Mouse (Mus musculus): ENCODE measurements around the gene Pxmp4. TPM values are rescaled to one million over a fixed set of nuclear protein-coding genes. Genes with fewer than 3 reads are reported as not detected.

Pxmp4 gene
- polyA plus RNA-seq, 1 experiment from 2014 or later, result 13.5 TPM

DNA sequence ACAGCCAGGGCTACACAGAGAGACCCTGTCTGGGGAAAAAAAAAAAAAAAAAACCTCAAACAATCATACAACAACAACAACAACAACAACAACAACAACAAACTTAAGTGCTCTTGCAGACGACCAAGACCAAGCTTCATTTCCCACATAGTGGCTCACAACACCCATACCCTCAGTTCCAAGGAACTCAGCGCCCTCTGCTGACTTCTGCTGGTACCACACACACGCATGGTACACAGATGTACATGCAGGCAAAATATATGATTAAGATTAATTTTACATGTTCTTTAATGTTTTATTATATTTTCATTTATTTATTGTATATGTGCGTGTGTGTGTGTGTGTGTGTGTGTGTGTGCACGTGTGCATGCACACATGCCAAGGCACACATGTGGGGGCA, 17.1 kb downstream of the Pxmp4 start:
- Histone ChIP-seq H3K27ac (replicated peaks; ENCODE audit: low read depth, low read length) (no peak overlapping the region), H3K9me3 (ENCODE audit: control insufficient read depth, low read length) (no peaks in the 10 kb centered on the region), H3K4me3 (ENCODE audit: low read depth, low read length) (no peak overlapping the region), H3K4me1 (ENCODE audit: control insufficient read depth, insufficient read depth, low read length) (peaks cover 5% of the 10 kb centered on the region; the same call in 1 of the 2 replicates), H3K4me2 (ENCODE audit: low read depth, severe bottlenecking) (no peak overlapping the region), H3K27me3 (ENCODE audit: control insufficient read depth, insufficient read depth, low read length) (no peaks in the 10 kb centered on the region), H3K9ac (ENCODE audit: low read length) (no peak overlapping the region), H3K36me3 (ENCODE audit: control insufficient read depth, insufficient read depth, low read length) (no peaks in the 10 kb centered on the region)
- DNase-seq (ENCODE audit: low spot score), result peak; percentile 62
- ATAC-seq (ENCODE audit: insufficient number of reproducible peaks, low FRiP score, low TSS enrichment, low read depth), result no peak
- 78% methylated on average over 5 of the region's 5 CpGs for WGBS

DNA sequence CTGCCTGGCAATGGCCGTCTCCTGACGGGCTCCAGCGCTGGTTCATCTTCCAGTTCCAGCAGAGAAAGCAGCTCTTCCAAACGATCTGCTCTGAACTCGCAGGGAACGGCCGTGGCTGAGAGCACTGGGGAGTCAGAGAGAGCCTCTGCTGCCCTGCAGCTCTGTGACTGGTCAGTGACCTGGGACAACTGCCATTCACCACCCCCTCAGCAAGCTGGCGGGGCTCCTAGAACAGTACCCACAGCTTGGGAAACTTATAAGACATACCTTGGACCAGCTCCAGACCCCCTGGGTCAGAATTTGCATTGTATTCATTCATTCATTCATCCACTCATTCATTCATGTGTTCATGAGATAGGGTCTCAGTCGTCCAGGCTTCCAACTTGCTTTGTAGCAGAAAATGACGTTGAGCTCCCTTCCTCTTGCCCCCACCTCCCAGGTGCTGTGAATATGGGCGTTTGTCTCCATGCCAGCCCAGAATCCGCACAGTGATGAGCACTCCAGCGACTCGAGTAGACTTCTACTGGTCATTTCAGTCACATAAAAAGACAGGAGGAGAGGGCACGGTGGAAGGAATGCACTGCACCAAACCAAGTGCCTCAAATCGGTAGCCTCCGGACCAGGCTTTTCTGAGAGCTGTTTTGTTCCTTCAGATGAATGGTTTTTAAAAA, 18.4 kb downstream of the Pxmp4 start:
- no peak overlapping the region for H3K27ac ChIP-seq (replicated peaks; ENCODE audit: low read depth, low read length)
- no peaks in the 10 kb centered on the region for H3K9me3 ChIP-seq (ENCODE audit: control insufficient read depth, low read length)
- H3K9ac ChIP-seq (ENCODE audit: low read length), result no peak overlapping the region
- H3K4me3 ChIP-seq (ENCODE audit: low read depth, low read length), result no peak overlapping the region
- DNase-seq (ENCODE audit: low spot score) (no peak), ATAC-seq (ENCODE audit: insufficient number of reproducible peaks, low FRiP score, low TSS enrichment, low read depth) (no peak)
- no peak overlapping the region for H3K4me2 ChIP-seq (ENCODE audit: low read depth, severe bottlenecking)
- no peaks in the 10 kb centered on the region for H3K27me3 ChIP-seq (ENCODE audit: control insufficient read depth, insufficient read depth, low read length)
- H3K36me3 ChIP-seq (ENCODE audit: control insufficient read depth, insufficient read depth, low read length), result no peaks in the 10 kb centered on the region
- 67% methylated on average over 17 of the region's 17 CpGs for WGBS
- peaks cover 5% of the 10 kb centered on the region; the same call in 1 of the 2 replicates for H3K4me1 ChIP-seq (ENCODE audit: control insufficient read depth, insufficient read depth, low read length)

DNA sequence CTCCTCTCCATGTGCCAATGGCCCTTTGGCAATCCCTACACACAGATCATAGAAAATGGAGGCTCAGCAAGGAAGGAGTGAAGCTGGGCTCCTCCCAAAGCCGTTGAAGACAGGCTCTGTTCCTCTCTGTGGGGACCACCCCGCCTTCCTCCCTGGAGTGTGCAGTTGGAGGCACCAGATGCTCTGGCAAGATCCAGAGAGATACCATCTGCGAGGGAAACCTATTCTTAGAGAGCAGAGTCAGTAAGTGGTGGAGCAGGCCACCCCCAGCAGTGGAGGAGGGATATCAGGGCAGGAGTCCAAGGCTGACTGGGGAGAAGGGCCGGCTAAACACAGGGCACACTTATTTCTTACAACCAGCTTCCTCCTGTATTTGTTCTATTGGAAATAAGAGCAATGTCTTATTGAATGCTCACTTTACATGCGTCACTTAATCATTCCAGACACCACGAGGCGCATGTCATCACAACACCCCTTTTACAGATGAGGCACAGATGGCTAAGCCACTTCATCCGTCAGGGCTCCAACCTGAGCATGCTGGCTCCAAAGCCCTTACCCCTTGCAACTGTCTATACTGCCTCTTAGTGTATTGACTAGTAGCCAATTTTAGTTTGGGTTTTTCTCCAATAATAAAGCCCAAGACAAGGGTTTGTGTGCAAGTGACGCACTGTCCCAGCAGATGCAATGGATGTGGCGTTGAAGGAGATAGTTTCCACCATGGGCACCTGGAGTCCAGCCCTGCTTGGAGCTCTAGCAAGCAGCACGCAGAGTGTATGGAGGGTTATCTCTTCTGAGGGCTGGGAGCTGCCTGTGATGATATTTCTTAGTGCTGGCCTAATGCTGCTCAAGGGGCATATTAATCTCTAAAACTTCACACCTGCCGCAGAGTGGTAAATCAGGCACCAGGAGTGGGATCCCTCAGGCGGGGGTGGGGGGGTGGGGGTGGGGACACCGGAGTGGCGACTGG, 19.3 kb downstream of the Pxmp4 start:
- WGBS, result 68% methylated on average over 15 of the region's 15 CpGs
- H3K9me3 ChIP-seq (ENCODE audit: control insufficient read depth, low read length), result no peaks in the 10 kb centered on the region
- peaks cover 5% of the 10 kb centered on the region; the same call in 1 of the 2 replicates for H3K4me1 ChIP-seq (ENCODE audit: control insufficient read depth, insufficient read depth, low read length)
- H3K4me2 ChIP-seq (ENCODE audit: low read depth, severe bottlenecking), result no peak overlapping the region
- no peak overlapping the region for H3K27ac ChIP-seq (replicated peaks; ENCODE audit: low read depth, low read length)
- no peak overlapping the region for H3K9ac ChIP-seq (ENCODE audit: low read length)
- H3K4me3 ChIP-seq (ENCODE audit: low read depth, low read length), result no peak overlapping the region
- no peaks in the 10 kb centered on the region for H3K27me3 ChIP-seq (ENCODE audit: control insufficient read depth, insufficient read depth, low read length)
- no peaks in the 10 kb centered on the region for H3K36me3 ChIP-seq (ENCODE audit: control insufficient read depth, insufficient read depth, low read length)
- ATAC-seq (ENCODE audit: insufficient number of reproducible peaks, low FRiP score, low TSS enrichment, low read depth) (no peak), DNase-seq (ENCODE audit: low spot score) (no peak)

DNA sequence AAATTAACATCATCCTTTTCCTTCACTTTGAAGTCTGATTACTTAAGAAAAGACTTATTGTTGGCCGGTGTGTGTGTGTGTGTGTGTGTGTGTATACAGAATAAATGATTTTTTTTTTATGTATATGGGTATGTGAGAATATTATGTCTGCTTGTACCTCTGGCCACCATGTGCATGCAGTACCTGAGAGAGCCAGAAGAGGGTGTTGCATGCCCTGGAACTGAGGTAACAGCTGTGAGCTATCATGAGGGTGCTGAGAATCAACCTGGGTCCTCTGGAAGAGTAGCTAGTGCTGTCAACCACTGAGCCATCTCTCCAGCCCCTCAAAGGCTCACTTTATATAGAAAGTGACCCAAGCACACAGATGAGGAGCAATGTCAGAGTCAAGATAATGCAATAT, 22.1 kb downstream of the Pxmp4 start:
- Histone ChIP-seq H3K27ac (replicated peaks; ENCODE audit: low read depth, low read length) (no peak overlapping the region), H3K4me3 (ENCODE audit: low read depth, low read length) (no peak overlapping the region), H3K4me1 (ENCODE audit: control insufficient read depth, insufficient read depth, low read length) (peaks cover 5% of the 10 kb centered on the region), H3K36me3 (ENCODE audit: control insufficient read depth, insufficient read depth, low read length) (no peaks in the 10 kb centered on the region), H3K9me3 (ENCODE audit: control insufficient read depth, low read length) (no peaks in the 10 kb centered on the region), H3K27me3 (ENCODE audit: control insufficient read depth, insufficient read depth, low read length) (no peaks in the 10 kb centered on the region), H3K4me2 (ENCODE audit: low read depth, severe bottlenecking) (no peak overlapping the region), H3K9ac (ENCODE audit: low read length) (no peak overlapping the region)
- 90% methylated on average over 1 of the region's 1 CpGs for WGBS
- ATAC-seq (ENCODE audit: insufficient number of reproducible peaks, low FRiP score, low TSS enrichment, low read depth), result no peak
- no peak for DNase-seq (ENCODE audit: low spot score)

DNA sequence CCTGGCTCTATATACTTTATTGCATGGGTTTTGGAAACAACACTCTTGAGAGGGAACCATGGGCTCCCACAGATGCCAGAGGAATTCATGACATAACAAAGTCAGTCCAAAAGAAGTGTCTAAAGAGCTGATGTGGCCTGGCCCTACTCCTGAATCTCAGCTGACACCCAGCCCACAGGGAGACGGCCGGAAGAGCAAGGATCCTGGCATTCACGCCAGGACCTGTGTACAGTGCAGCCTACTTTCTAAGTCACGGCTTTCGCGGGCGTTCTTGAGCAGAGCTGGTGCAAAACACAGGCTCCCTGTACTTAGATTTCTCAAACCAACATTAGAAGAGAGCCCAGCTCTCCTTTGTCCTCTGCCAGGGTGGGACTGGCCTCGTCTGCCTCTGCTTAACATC, 22.9 kb downstream of the Pxmp4 start:
- WGBS, result 90% methylated on average over 8 of the region's 8 CpGs
- no peak overlapping the region for H3K27ac ChIP-seq (replicated peaks; ENCODE audit: low read depth, low read length)
- no peaks in the 10 kb centered on the region for H3K27me3 ChIP-seq (ENCODE audit: control insufficient read depth, insufficient read depth, low read length)
- DNase-seq (ENCODE audit: low spot score) (no peak), ATAC-seq (ENCODE audit: insufficient number of reproducible peaks, low FRiP score, low TSS enrichment, low read depth) (no peak)
- no peak overlapping the region for H3K4me2 ChIP-seq (ENCODE audit: low read depth, severe bottlenecking)
- H3K4me1 ChIP-seq (ENCODE audit: control insufficient read depth, insufficient read depth, low read length), result peaks cover 1% of the 10 kb centered on the region
- H3K36me3 ChIP-seq (ENCODE audit: control insufficient read depth, insufficient read depth, low read length), result no peaks in the 10 kb centered on the region
- no peak overlapping the region for H3K9ac ChIP-seq (ENCODE audit: low read length)
- no peaks in the 10 kb centered on the region for H3K9me3 ChIP-seq (ENCODE audit: control insufficient read depth, low read length)
- no peak overlapping the region for H3K4me3 ChIP-seq (ENCODE audit: low read depth, low read length)

DNA sequence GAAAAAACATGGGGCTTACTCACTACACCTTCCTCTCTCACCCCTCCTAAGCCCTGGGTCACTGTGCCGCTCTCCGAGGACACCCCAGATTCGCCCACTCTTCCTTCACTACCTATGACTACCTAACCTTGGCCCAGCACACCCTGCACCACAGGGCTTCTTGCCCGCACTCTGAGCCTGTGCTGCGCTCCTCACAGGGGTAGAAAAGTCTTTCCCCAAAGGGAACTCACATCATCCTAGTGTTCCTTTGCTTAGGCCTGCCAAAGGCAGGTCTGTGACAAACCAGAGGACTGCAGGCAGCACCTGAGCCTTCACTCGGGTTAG, 25.8 kb downstream of the Pxmp4 start:
- no peak overlapping the region for H3K4me3 ChIP-seq (ENCODE audit: low read depth, low read length)
- WGBS, result 91% methylated on average over 6 of the region's 6 CpGs
- H3K4me1 ChIP-seq (ENCODE audit: control insufficient read depth, insufficient read depth, low read length), result no peaks in the 10 kb centered on the region; the same call in 1 of the 2 replicates
- no peak for DNase-seq (ENCODE audit: low spot score)
- H3K27me3 ChIP-seq (ENCODE audit: control insufficient read depth, insufficient read depth, low read length), result no peaks in the 10 kb centered on the region
- no peak overlapping the region for H3K4me2 ChIP-seq (ENCODE audit: low read depth, severe bottlenecking)
- no peaks in the 10 kb centered on the region for H3K9me3 ChIP-seq (ENCODE audit: control insufficient read depth, low read length)
- no peak overlapping the region for H3K9ac ChIP-seq (ENCODE audit: low read length)
- no peaks in the 10 kb centered on the region for H3K36me3 ChIP-seq (ENCODE audit: control insufficient read depth, insufficient read depth, low read length)
- no peak for ATAC-seq (ENCODE audit: insufficient number of reproducible peaks, low FRiP score, low TSS enrichment, low read depth)
- no peak overlapping the region for H3K27ac ChIP-seq (replicated peaks; ENCODE audit: low read depth, low read length)

DNA sequence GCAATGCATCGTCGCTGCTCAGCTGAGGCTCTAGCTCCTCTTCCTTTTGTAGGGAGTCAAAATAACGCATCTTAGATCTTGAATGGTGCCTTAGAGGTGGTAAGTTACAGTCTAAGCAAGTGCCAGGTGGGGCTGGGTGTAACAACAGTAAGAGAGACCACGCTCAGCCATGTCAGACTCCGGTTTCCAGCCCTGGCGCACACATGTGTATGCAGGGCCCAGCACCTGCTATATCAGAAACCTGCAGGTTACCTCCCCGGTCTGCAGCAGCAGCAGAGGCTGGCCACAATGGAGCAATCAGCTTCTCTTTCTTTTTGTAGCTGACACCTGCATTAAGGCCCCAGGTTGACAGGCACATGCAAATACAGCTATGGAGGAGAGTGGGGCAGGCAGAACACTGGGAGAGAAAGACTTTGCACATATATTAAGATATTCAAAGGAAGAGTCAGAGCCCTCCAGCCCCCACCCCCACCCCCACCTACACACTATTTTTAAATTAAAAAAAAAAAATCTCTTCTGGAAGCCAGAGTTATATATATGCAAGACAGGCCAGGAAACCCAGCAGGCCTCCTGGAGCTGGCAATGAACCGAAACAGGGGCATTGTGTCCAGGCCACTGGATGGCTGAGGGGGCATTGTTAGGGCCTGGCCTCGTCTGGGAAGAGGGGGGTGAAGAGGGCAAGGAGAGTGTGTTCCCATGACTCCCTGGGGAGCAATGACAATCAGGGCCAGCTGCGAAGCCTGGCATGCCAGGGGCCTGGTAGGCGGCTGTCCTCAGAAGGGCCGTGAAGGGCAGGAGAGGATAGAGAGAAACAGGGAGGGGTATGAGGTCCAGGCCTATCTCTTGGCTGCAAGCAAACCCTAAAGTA, 26.4 kb downstream of the Pxmp4 start:
- Histone ChIP-seq H3K4me3 (ENCODE audit: low read depth, low read length) (no peak overlapping the region), H3K4me1 (ENCODE audit: control insufficient read depth, insufficient read depth, low read length) (no peaks in the 10 kb centered on the region; the same call in 1 of the 2 replicates), H3K4me2 (ENCODE audit: low read depth, severe bottlenecking) (no peak overlapping the region), H3K9ac (ENCODE audit: low read length) (peak overlapping the region; percentile 17; the same call in 1 of the 2 replicates), H3K27ac (replicated peaks; ENCODE audit: low read depth, low read length) (0 out of 2 replicates have a peak overlapping the region, but pooled peaks have one; percentile 14), H3K27me3 (ENCODE audit: control insufficient read depth, insufficient read depth, low read length) (no peaks in the 10 kb centered on the region), H3K9me3 (ENCODE audit: control insufficient read depth, low read length) (no peaks in the 10 kb centered on the region), H3K36me3 (ENCODE audit: control insufficient read depth, insufficient read depth, low read length) (no peaks in the 10 kb centered on the region)
- no peak for DNase-seq (ENCODE audit: low spot score)
- no peak for ATAC-seq (ENCODE audit: insufficient number of reproducible peaks, low FRiP score, low TSS enrichment, low read depth)
- 56% methylated on average over 12 of the region's 12 CpGs for WGBS

DNA sequence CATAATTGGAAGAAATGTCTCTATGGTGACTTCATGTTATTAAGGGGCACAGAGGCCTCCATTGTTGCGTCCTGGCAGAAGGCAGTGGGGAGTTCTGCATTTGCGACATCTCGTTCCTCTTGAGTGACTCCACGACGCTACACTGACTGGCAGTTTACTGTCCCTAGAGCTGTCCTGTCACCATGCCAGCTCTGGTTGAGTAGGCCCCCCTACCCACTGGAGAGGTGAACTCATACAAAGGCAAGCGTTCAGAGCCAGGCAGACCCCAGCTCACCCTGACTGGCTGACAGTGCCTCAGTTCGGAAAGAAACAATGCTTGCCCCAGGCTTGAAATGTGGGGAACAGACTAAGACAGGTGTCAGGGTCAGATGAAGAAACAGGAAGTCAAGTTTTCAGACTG, 29.2 kb downstream of the Pxmp4 start:
- no peak for ATAC-seq (ENCODE audit: insufficient number of reproducible peaks, low FRiP score, low TSS enrichment, low read depth)
- Histone ChIP-seq H3K27ac (replicated peaks; ENCODE audit: low read depth, low read length) (no peak overlapping the region), H3K9ac (ENCODE audit: low read length) (no peak overlapping the region), H3K4me1 (ENCODE audit: control insufficient read depth, insufficient read depth, low read length) (no peaks in the 10 kb centered on the region; the same call in 1 of the 2 replicates), H3K4me2 (ENCODE audit: low read depth, severe bottlenecking) (no peak overlapping the region), H3K4me3 (ENCODE audit: low read depth, low read length) (no peak overlapping the region), H3K9me3 (ENCODE audit: control insufficient read depth, low read length) (no peaks in the 10 kb centered on the region), H3K36me3 (ENCODE audit: control insufficient read depth, insufficient read depth, low read length) (no peaks in the 10 kb centered on the region), H3K27me3 (ENCODE audit: control insufficient read depth, insufficient read depth, low read length) (no peaks in the 10 kb centered on the region)
- 81% methylated on average over 7 of the region's 7 CpGs for WGBS
- no peak for DNase-seq (ENCODE audit: low spot score)
